Mouse (Mus musculus) right cerebral cortex, postnatal 25 days (tissue): Measurements from ENCODE around the gene Coq8a.

ENCODE experiments used
- DNase-seq: peaks from one replicate; pipeline ENCODE4 v3.0.0; 2022

Coq8a gene

DNA sequence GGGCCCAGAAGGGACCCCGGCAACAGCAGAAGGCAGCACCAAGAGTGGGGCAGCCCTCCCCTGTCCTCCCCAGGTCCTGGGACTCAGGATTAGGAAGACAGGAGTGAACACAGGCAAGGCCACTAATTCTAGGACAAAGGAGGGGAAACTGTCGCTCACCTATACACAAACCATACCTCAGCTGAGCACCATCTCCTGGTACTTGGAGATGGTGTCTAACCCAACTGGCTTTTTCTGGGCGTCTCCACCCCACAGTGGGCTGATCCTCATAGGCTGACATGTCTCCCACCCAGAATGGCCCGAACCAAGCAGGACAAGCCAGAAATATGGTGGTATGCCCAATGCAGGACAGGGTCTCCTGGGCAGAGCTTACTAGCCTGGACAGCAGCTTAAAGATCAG lies 26.8 kb downstream of the Coq8a start:
- DNase-seq: no peak

DNA sequence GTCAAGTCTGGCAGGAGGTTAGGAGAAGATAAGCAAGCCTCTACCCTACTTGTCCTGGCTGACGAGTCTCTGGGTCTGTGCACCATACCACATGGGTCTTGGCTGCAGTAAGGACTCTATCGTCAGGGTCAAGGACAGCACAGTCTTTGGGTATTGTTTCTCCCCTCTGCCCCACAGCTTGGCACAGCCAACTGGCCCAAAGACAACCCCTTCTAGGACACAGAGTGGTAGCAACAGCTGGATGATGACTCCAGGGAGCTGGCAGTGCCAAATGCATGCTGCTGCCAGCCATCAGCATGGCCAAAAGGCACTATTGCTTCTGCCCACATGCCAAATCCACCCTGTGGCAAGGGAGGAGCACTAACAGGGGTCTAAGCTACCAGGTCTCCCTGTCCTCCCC lies 27.5 kb downstream of the Coq8a start:
- no peak for DNase-seq

DNA sequence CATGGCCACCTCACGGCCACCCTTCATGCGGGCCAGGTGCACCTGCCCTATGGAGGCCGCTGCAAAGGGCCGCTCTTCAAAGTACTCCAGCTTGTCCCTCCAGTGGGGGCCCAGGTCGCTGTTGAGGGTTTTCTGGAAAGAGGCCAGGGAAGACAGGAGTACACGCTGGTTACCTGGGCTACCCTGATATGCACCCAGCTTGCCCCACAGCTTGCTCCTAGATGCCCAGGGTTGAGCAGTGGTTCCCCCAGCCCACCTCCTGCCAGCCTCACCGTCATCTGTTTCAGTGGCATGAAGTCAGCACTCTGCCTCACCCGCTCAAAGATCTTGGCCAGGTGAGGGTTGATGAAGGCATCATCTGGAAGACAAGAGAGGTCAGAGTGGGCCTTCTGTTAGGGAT lies 29.3 kb downstream of the Coq8a start:
- no peak for DNase-seq

DNA sequence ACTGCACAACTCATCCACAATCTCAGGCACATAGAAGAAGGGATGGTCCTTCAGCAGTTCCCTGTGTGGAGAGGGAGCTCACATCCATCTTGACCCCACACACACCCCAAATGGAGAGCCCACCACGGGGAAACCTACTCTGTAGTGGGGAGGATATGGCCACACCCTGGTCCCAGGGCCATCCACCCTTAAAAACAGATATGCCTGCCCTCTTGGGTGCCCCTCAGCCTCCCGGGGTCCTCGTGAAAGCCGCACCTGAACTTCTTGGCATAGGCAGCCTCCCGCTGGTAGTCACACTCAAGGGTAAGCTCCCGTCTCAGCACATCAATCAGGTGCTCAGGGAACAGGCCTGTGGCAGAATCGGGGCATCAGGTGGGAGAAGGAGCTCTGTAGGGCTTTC lies 30.2 kb downstream of the Coq8a start:
- DNase-seq: no peak

DNA sequence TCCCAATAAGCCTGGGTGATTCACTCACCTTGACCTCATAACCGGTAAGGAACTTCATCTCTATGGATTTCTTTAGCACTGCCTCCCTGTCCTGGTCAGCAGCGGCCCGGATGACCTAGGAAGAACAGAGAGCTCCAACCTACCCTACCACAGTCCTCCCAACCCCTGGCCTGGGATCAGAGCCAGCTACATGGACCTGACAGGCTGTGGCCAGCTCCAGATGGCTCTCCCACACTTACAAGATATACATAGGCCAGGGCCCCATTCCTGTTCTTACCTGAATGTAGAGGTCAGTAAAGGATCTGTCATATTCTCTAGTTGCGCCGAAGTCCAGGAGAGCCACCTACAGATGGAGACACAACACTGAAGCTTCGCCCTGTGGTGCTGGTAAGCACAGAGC lies 31.1 kb downstream of the Coq8a start:
- DNase-seq: no peak

DNA sequence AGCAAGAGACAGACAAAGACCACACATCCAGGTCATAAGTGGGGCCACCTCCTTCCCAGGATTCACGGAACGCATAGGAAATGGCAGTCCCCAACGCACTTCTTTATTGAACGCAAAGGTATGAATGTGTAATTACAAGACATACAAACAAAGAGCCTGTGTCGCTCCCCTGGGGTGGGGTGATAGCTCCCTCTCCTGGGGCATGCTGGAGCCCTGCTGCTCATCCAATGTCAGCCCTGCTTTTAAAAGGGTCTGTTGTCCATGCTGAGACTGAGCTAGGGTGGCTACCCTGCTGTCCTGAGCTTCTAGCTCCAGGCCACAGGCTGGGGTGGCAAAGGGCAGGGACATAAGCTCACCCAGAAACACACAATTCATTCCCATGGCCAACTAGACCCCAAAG lies 32.9 kb downstream of the Coq8a start:
- DNase-seq: no peak

DNA sequence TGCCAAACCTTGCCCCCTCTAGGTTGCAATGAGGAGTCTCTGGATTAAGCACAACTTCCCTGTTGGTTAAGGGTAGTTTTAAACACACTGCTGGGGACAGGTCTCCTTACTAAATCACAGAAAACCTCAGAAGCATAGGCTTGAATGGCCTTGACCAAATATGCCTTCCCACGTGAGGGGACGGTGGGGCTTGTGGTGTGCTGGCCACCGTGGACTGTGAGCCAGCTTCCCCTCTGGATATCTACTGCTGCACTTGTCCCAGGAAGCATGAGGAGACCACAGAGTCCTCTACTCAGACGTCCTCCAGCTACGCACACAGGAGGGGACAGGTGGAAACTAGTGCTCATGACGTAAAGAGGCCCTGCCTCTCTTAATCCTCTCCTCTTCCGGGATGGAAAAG lies 36.4 kb downstream of the Coq8a start:
- DNase-seq: no peak

DNA sequence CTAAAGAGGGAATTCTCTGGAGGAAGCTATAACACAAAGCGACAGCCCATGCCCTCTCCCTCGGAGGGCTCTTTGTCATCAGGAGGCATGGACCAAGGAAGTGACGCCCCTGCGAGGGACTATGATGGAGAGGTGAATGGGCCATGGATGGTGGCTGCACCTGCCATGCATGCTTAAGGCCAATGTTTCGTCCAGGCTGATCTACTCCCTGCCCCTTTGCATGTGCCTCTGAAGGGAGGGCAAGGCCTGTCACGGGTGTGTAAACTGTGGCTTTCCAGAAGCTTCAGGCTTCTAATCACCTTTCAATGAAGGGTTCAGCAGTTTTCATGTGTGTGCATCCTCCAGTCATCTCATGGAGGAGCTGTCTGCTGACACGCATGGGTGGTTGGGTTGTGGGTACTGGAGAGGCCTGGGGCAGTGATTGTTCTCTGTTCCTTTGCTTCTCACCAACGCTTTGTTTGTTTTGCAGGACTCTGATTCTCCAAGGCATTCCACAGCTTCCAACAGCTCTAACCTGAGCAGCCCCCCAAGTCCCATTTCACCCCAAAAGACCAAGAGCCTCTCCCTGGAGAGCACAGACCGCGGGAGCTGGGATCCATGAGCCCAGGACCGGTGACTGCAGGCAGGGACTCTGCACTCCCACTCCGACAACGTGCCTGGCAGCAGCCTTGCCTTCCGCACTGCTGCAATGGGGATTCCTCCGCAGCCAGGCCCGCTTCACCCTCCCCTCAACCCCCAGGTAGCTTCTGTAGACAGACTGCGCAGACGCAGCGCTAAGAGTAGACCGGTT lies 37.6 kb downstream of the Coq8a start:
- DNase-seq: no peak

DNA sequence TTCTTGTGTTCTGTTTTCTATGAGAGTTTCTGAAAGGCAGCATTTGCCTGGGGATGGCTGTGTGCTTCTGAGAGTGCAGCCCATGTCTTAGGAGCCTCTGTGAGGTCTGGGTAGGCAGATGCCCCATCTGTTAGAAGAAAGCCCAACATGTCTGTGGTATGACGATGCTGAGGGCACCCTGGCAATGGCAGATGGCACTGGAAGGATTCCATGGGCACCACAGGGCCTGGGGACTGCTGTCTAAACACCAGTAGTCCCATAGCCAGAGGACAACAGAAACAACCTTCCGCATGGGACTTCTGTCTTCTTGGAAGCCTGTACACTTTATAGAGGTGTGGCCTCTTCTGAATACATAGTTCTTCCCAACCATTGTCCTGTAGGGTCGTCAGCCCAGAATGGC lies 38.2 kb downstream of the Coq8a start:
- no peak for DNase-seq

DNA sequence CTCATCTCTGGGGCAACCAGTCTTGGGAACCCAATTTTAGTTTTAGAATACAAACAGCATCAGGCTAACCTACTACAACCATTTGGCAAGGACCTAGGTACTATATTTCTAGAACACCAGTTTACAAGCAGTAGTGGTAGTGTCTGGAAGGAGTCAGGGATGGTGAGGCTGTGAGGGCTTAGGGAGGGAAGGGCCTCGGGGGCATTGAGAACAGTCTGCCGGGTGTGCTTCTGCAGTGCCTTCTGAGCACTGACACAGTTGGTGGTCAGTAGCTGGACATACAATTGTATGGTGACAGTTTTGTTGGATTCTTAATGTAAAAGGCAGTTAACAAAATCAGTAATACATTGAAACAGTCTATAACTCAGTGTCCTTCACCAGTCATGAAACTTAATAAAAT lies 38.9 kb downstream of the Coq8a start:
- DNase-seq: no peak

DNA sequence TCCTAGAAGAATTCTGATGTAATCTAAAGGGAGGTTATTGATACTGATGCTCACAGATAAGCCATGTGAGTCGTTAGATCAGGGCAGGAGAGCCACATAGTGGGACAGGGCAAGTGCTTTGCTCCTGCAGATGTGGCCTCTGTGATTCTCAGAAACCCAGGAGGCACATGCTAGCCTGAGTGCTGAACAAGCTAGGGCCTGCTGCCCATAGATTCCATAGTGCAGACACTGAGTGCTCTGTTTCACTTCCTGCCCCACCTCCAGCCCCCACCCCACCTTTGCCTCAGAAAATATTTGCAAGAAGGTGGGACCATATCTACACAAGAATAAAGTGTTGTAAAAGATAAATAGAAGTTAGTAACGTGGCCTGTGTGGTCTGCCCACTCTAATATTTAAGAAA lies 40.8 kb downstream of the Coq8a start:
- DNase-seq: no peak

DNA sequence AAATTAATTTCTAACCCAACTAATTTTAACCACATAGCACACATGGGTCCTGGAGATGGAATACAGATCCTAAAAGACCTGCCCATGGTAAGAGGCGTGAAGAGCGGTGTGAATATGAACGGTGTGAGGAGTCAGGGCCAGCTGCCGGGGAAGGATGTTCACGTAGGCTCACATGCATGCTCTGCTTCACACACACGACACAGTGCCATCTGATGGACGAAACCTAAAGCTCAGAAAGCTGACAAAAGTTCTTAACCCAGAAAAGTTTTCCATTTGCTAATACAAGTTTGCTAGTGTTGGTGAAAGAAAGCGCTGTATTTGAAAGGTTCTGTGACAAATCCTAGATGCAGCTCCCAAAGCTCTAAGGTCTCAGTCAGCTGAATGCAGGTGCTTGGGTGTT lies 48.2 kb downstream of the Coq8a start:
- DNase-seq: no peak

DNA sequence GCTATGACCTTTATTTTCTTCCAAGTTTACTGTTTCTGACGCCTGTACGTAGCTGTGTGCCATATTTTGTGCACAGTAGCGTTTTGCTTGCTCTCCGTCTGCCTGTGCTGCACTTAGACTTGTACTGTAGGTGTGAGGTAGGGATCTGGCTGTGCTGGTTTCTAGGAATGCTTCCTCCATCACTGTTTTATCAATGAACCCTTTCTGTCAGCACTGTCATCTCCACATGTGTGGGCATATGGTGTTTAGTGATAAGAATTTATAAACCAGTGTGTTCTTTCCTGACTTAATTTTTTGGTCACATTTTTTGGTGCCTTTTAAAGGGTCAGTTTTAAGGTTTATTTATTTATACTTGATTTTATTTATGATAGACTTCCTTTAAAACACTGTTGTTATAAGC lies 50.8 kb downstream of the Coq8a start:
- no peak for DNase-seq

DNA sequence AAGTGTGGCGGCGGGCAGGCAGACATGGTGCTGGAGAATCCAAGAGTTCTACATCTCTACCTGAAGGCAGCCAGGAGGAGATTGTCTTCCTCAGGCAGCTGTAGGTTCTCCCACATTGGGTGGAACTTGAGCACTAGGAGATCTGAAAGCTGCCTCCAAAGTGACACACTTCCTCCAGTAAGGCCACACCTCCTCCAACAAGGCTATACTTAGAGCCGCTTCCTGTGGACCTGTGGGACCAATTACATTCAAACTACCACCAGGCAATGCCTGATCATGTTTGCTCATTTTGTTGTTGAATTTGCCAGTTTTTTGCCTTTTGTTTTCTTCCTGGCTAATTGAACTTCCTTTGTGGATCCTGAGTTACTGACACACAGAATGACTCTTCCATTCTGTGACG lies 51.4 kb downstream of the Coq8a start:
- DNase-seq: no peak

DNA sequence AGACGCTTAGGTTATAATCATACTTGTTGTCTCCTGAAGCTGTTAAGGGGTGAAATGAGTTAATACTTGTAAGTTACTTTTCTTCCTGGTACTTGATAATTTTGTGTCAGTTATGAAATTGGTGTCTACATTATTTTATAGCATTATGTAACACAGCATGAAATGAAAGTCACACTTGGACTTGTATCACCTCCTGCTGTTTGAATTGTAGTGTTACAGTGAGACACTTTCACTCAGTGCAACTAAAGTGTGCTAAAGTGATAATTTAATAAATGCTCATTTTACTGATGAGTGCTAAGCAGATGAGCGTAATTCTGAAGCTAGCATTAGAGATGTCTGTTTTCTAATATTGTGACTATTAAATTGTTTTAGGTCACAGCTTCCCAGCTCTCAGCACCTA lies 58.4 kb downstream of the Coq8a start:
- DNase-seq: no peak

DNA sequence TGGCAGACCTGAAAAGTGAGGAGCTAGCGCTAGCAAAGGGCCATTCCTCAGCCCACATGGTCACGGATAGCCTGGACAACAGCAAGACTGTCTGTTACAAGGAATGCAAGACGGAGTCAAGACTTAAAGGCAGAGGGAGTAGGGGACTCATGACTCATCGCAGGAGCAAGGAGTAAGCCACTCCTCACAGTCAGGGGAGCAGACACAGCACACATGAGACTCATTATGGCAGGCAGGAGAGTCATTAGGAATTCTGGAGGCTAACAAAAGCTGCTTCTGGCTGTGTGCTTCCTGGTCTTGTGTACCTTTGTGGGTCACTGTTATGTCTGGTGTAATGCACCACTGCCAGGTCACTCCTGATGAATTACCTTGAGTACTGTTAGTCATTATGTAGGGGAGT lies 60.2 kb downstream of the Coq8a start:
- no peak for DNase-seq

DNA sequence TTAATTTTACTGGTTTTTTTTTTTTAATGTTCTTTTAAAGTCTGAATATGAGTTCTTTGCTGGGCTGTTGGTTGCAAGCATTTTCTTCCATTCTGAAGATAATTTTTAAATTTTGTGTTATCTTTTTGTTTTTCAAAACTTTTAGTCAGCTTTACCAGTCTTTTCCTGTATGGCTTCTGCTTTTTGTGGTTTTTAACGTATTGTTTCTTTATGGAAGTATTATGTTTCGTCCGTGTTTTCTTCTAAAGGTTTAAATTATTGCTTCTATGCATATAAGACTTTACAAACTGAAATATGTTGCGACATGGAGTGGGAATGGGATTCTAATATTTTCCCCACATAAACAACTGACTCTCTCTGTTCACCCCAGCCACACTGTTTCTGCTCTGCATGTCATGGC lies 67.2 kb downstream of the Coq8a start:
- DNase-seq: no peak

DNA sequence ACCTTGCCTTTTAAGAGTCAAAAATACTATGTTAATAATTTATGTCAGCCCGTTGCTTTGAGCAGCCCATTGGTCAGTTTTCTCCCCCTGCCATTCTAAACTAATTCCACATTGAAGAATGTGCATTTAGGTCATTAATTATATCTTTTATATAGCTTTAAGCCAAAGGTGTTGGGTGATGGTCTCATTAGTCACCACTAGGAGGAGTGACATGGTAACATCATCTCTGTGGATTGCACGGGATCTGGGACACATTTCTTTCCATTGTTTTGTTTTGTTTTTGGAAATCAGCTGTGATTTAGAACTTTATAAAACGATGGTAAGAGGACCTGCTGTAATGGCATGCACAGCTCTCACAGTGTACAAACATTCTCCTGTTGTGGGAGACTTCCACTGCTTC lies 68.0 kb downstream of the Coq8a start:
- DNase-seq: no peak

DNA sequence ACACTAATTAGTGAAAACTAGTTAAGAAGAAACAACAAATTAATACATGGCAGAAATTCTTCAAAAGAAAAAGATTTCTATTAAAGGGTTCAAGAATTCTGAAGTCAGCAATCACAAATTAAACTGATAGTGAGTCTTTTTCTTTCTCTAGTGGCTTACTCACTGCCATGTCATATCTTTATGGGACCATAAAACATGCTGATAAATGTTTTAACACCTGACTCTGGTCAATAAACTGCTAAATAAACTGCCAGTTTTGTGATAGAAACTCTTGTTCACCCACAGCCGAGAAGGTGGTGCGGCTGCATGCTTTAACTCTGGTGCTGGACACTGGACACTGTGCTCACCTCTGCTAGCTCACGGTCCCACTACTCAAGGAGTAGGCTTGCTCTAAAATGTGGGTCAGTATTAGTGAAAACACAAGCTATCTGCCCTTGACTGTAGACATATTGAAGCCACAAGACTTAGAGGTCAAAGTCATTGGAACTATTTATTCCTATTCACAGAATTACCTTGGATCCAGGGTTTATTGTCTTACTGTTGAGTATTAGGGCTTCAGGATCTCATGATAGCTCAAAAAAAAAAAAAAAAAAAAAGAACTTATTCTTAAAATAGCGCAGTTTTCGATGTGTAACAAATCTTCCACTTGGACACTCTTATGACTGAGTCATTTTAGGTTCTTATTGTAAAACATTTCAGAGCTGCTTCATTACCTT lies 71.2 kb downstream of the Coq8a start:
- DNase-seq: no peak

DNA sequence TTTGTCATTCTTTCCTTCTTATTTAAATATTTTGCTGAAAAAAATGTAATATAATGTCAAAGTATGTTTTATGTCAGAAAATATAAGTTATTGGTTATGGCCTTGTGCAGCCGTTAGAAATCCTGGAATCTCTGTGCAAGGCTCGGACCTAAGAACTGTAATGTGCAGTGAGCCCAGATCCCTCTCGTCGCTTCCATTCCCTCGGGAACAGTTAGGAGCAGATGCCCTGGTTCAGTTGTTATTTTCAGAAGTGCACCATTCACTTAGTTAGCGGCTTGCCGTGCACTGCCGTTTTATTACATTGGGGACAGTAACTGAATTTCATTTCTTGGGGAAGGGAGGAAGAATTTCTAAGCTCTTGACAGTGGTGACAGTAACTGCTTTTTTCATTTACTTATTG lies 81.2 kb downstream of the Coq8a start:
- DNase-seq: no peak

DNA sequence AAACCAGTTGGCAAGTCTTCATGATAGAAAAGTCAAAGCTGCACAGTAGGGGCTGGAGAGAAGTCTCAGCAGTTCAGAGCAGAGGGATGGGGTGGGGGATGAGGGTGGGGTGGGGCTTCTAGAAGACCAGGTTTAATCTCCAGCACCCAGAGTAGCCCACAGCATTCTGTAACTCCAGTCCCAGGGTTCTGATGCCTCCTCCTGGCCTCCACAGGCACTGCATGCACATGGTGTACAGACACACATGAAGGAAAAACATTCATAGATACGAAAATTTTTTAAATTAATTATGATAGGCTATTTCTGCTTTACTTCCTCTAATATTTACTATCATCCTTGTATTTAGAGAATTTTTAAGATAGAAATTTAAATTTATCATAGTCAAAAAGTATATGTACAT lies 82.9 kb downstream of the Coq8a start:
- no peak for DNase-seq
